Mouse (Mus musculus) liver, embryonic 16.5 days (tissue): Measurements from ENCODE around the gene Tfap2a. TPM values are rescaled to one million over a fixed set of nuclear protein-coding genes. Genes with fewer than 3 reads are reported as not detected.

Experiments
- ATAC-seq: fragments of 200-750 bp; cut with Nextera tagmentation; 2 replicates; pipeline ENCODE4 v1.8.0; 2017; ENCODE audit warnings: low read depth, mild to moderate bottlenecking, moderate number of reproducible peaks, moderate library complexity
- H3K27ac ChIP-seq: fragments of 300-500 bp; sonication (generic); 2 replicates; pipeline ENCODE4 v1.5.1; 2014; ENCODE audit warnings: mild to moderate bottlenecking, low read length
- H3K27me3 ChIP-seq: fragments of 300-500 bp; sonication (generic); 2 replicates; pipeline ENCODE4 v1.6.1; 2014; ENCODE audit warnings: low read depth, low read length, mixed read lengths; ENCODE audit not compliant: control insufficient read depth, insufficient read depth
- H3K36me3 ChIP-seq: fragments of 300-500 bp; sonication (generic); 2 replicates; pipeline ENCODE4 v1.6.1; 2014; ENCODE audit warnings: mild to moderate bottlenecking; ENCODE audit not compliant: control insufficient read depth, insufficient read depth
- H3K4me1 ChIP-seq: fragments of 300-500 bp; sonication (generic); 2 replicates; pipeline ENCODE4 v1.6.1; 2014; ENCODE audit warnings: low read depth, low read length, mixed read lengths; ENCODE audit not compliant: control insufficient read depth
- H3K4me2 ChIP-seq: fragments of 300-500 bp; sonication (generic); 2 replicates; pipeline ENCODE4 v1.6.1; 2014; ENCODE audit warnings: low read depth, low read length, mixed read lengths
- H3K4me3 ChIP-seq: fragments of 300-500 bp; sonication (generic); 2 replicates; pipeline ENCODE4 v1.5.1; 2014; ENCODE audit warnings: low read depth, mild to moderate bottlenecking, low read length
- H3K9ac ChIP-seq: fragments of 300-500 bp; sonication (generic); 2 replicates; pipeline ENCODE4 v1.6.1; 2014; ENCODE audit warnings: low read depth, low read length
- H3K9me3 ChIP-seq: fragments of 300-500 bp; sonication (generic); replicated peaks from 2 replicates; pipeline ENCODE4 v1.6.1; 2016; ENCODE audit warnings: low read length; ENCODE audit not compliant: control insufficient read depth
- WGBS: fragments of 180-500 bp; shearing (Covaris S2); extraction: QIAGEN DNeasy Blood & Tissue Kit; methylation state at CpG from one replicate; pipeline ENCODE4 v1.1.7; 2014; ENCODE audit not compliant: insufficient replicate concordance; 5-methylcytosine and 5-hydroxymethylcytosine counted together
- polyA plus RNA-seq: library from polyadenylated mRNA; unstranded; fragments of >200 nt; fragmentation: Nextera tagmentation; extraction: Ambion mirVana; gene quantifications from 2 replicates; pipeline ENCODE4 v1.2.1, GENCODE M21; 2015

The Tfap2a gene
- polyA plus RNA-seq, 1 experiment from 2014 or later = not detected

DNA sequence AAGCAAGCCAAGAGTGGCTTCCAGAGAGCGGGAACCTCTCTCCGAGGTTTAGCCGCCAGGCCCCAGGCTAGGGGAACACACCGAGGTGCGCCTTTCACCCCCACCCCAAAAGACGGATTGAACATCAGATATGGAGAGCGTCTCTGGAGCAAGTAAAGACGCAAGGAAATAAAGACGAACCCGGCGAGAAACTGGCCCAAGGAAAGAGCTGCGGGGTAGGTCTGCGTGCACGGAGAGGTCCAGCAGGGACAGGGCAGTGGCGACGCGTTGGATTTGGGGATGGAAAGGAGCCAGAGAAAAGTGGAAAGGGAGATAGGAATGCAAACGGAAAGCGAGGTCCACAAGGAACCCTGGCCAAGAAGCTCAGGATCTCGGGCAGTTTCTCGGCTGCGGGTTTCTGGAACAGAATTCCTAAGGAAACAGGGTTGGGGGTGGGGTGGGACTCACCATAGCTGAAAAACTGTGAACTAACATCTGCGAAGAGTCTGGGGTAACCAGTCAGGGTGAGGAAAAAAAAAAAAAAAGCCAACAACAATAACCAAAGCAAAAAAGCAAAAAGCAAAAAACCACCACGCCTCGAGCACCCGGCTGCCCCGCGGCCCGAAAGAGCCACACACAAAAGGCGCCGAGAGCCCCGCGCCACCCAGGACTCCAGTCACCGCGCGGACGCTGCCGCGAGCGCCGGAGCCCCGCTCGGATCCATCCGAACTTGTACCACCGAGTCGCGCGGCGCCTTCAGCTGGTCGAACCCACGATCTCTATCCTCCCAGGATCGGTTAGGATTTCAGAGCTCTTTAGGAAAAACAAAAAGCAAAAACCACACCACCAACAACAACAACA is 8.4 kb downstream of the Tfap2a start:
- Histone ChIP-seq H3K4me2 (peak overlapping the region; percentile 57; the same call in 1 of the 2 replicates), H3K9me3 (no peaks in the 10 kb centered on the region), H3K27ac (no peak overlapping the region), H3K4me3 (no peak overlapping the region), H3K9ac (no peak overlapping the region), H3K36me3 (no peaks in the 10 kb centered on the region), H3K27me3 (peaks cover 94% of the 10 kb centered on the region), H3K4me1 (no peaks in the 10 kb centered on the region; the same call in 1 of the 2 replicates)
- WGBS = 2% methylated on average over 52 of the region's 52 CpGs
- ATAC-seq = no peak

- no peaks in the 10 kb centered on the region for H3K36me3 ChIP-seq
- H3K4me3 ChIP-seq = no peak overlapping the region
- H3K27ac ChIP-seq = no peak overlapping the region
- no peaks in the 10 kb centered on the region for H3K9me3 ChIP-seq
- no peak for ATAC-seq
- H3K4me1 ChIP-seq = no peaks in the 10 kb centered on the region; the same call in 1 of the 2 replicates
- H3K4me2 ChIP-seq = no peak overlapping the region
- peaks cover 90% of the 10 kb centered on the region for H3K27me3 ChIP-seq
- 2% methylated on average over 13 of the region's 13 CpGs for WGBS
- H3K9ac ChIP-seq = no peak overlapping the region
Measured at GRCm38 (mm10) chr13:40729037-40729436, 9.1 kb downstream of the Tfap2a start.

GRCm38 (mm10) chr13:40728626-40728990 is 9.6 kb downstream of the Tfap2a start:
- Histone ChIP-seq H3K4me3 (no peak overlapping the region), H3K27ac (no peak overlapping the region), H3K27me3 (peaks cover 90% of the 10 kb centered on the region), H3K9me3 (no peaks in the 10 kb centered on the region), H3K4me1 (no peaks in the 10 kb centered on the region; the same call in 1 of the 2 replicates), H3K4me2 (no peak overlapping the region), H3K36me3 (no peaks in the 10 kb centered on the region), H3K9ac (no peak overlapping the region)
- WGBS = under 1% methylated on average over 14 of the region's 15 CpGs
- ATAC-seq = no peak

DNA sequence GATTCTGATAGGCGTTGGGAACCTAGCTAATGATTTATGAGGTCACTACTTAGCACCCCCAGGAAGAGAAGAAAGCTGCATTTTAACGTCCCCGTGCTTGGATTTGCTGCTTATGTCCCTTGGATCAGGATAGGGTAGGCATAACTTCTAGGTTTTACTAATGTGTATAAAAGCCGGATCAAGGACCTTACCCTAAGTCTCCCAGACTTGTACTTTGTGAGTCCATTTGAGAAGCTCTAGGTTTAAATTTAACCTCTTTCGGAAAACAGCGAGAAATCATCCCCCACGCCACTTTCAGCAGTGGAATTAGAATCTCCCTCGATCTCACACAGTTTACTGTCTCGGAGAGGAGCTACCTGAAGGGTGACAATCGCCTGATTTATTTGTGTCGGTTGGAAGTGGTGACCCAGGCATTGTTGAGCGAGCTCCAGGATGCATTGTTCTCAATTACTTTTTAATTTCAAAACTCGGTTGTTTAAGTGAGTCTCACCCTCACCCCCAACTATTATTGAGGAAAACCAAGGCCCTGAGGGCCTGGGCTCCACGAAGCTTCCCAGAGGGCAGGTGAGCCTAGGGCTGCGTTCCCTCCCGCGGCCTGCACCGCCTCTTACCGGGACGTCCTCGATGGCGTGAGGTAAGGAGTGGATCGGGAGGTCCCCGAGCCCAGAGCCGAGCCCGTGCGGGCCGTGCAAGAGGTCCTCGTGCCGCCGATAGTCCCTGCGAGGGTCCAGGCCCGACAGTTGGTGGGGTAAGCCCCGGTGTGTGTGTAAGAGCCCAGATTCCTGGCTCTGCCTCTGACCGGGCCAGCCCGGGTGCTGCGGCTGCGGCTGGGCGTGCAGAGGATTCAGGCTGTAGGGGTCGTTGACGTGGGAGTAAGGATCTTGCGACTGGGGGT is 10.2 kb downstream of the Tfap2a start:
- Histone ChIP-seq H3K27me3 (peaks cover 90% of the 10 kb centered on the region), H3K27ac (no peak overlapping the region), H3K9me3 (no peaks in the 10 kb centered on the region), H3K4me3 (no peak overlapping the region), H3K9ac (no peak overlapping the region), H3K36me3 (no peaks in the 10 kb centered on the region), H3K4me1 (peaks cover 4% of the 10 kb centered on the region), H3K4me2 (no peak overlapping the region)
- WGBS = 1% methylated on average over 42 of the region's 42 CpGs
- ATAC-seq = no peak

- peaks cover 9% of the 10 kb centered on the region for H3K4me1 ChIP-seq
- H3K27me3 ChIP-seq = peaks cover 81% of the 10 kb centered on the region
- H3K4me2 ChIP-seq = no peak overlapping the region
- no peaks in the 10 kb centered on the region for H3K36me3 ChIP-seq
- 3% methylated on average over 7 of the region's 7 CpGs for WGBS
- no peaks in the 10 kb centered on the region for H3K9me3 ChIP-seq
- H3K27ac ChIP-seq = no peak overlapping the region
- no peak for ATAC-seq
- no peak overlapping the region for H3K4me3 ChIP-seq
- H3K9ac ChIP-seq = no peak overlapping the region
Measured at GRCm38 (mm10) chr13:40725924-40726323, 12.3 kb downstream of the Tfap2a start.

DNA sequence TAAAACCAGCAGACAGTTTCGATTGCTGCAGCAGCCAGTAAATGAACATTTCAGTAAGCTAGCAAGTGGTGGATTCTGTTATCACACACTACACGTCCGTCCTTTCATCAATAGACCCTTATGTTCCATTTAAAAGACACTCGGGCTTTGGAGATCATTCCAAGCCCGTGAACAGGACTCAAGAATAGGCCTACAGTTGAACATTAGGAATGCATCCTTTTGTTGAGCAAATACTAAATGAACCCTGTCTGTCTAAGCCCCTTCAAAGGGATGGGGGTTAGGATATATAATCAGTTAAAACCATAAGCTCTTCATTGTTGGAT is 14.6 kb downstream of the Tfap2a start:
- Histone ChIP-seq H3K36me3 (no peaks in the 10 kb centered on the region), H3K9ac (no peak overlapping the region), H3K4me1 (peaks cover 9% of the 10 kb centered on the region), H3K4me2 (peak overlapping the region; percentile 76), H3K27me3 (peaks cover 76% of the 10 kb centered on the region), H3K27ac (no peak overlapping the region), H3K9me3 (no peaks in the 10 kb centered on the region), H3K4me3 (peak overlapping the region; percentile 59)
- ATAC-seq = no peak
- 17% methylated on average over 5 of the region's 5 CpGs for WGBS

GRCm38 (mm10) chr13:40722741-40723597 is 15.2 kb downstream of the Tfap2a start:
- under 1% methylated on average over 70 of the region's 70 CpGs for WGBS
- Histone ChIP-seq H3K9me3 (no peaks in the 10 kb centered on the region), H3K4me1 (peaks cover 9% of the 10 kb centered on the region), H3K4me3 (peak overlapping the region; percentile 59), H3K27ac (no peak overlapping the region), H3K4me2 (peak overlapping the region; percentile 76), H3K27me3 (peaks cover 75% of the 10 kb centered on the region), H3K36me3 (no peaks in the 10 kb centered on the region), H3K9ac (no peak overlapping the region)
- peak; percentile 93 for ATAC-seq

GRCm38 (mm10) chr13:40719741-40720082 is 18.5 kb downstream of the Tfap2a start:
- H3K9ac ChIP-seq = no peak overlapping the region

More at GRCm38 (mm10) chr13:40719741-40720082, 18.5 kb downstream of the Tfap2a start:
- no peak for ATAC-seq
- Histone ChIP-seq H3K27ac (no peak overlapping the region), H3K36me3 (no peaks in the 10 kb centered on the region), H3K4me1 (peaks cover 9% of the 10 kb centered on the region), H3K4me2 (no peak overlapping the region), H3K4me3 (no peak overlapping the region), H3K27me3 (peaks cover 76% of the 10 kb centered on the region), H3K9me3 (no peaks in the 10 kb centered on the region)
- WGBS = 10% methylated on average over 9 of the region's 9 CpGs
